Mouse (Mus musculus): ENCODE measurements around the gene Zp3.
A peak's percentile ranks its signal among the peaks of the same experiment; 100 is the strongest.

Gene Zp3

DNA sequence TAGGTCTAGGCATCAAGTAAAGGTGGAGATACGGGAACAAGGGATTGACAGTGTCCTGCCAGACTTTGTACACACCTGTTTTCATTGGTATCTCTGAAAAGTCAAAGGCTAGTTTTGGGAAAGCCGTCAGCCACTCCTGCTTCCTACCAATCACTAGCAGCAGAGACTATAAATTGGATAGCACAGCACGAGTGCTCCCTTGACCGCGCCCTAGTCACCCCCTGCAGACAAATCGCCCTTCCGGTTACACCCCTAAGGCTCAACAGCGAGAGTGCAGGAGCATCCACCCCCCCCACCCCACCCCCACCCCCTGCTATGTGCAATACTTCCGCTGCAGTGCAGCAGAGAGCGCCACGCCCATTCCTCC, 17.8 kb upstream of the Zp3 start:
- DNase-seq (ENCODE audit: low spot score in 2 of 2): no peak

DNA sequence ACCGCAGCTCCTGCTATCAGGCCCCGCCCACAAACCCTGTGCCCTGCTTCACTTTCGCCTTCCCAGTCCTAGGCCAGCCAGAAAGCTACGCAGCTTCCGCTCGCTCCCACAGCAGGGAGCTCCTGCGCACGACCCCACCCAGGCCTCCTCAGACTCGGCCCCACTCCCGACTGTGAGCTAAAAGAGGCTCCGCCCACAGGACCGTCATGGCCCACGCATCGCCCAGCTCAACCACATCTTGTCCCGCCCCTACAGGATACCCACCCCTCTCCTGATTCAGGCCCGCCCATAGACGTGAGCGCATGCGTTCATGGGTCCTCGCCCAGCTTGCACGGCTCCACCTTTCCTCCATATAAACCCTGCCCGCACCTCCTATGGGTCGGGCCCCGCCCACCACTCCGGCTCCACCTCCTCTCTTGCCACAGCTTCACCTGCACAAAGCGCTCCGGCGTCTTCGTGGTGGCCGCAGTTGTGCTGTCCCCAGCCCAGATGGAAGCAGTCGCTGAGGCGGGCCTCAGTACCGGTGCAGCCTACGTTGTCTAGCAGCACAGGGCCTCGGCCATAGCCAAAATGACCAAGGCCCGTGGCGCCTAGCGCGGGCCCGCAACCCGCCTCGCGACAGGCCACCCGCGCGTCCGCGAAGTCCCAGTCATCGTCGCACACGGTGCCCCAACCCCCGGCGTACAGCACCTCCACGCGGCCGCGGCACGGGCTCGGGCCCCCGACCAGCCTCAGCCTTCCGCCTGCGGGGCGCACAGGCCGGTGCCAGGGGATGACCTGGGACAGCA, 17.2 kb upstream of the Zp3 start:
- DNase-seq (ENCODE audit: low spot score in 2 of 2): peak; percentile 97 to 99

- no peak for DNase-seq (ENCODE audit: low spot score in 2 of 2)
These were observed 16.6 kb upstream of the Zp3 start for GRCm38 (mm10) chr5:135963280-135963627.

DNA sequence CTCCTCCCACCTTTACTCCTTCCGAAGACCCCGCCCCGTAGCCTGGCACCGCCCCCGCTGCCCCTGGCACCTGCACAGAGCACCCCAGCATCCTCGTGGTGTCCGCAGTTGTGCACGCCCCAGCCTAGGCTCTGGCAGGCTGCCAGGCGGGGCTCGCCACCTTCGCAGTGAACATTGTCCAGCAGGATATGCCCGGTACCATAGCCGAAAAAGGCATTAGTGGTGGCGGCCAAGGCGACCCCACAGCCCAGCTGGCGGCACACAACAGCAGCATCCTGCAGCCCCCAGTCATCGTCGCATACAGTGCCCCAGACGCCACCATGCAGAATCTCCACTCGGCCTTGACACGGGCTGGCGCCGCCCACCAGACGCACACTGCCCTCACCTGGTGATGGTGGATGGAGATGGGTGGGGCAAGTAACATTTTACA, 14.4 kb upstream of the Zp3 start:
- DNase-seq (ENCODE audit: low spot score in 2 of 2): no peak

GRCm38 (mm10) chr5:135966866-135967265, 13.0 kb upstream of the Zp3 start:
- DNase-seq (ENCODE audit: low spot score in 2 of 2): peak in 1 of 2 experiments; percentile 34

- DNase-seq (ENCODE audit: low spot score in 2 of 2): peak; percentile 48 to 75
These were observed 11.1 kb upstream of the Zp3 start for GRCm38 (mm10) chr5:135968781-135969180.

GRCm38 (mm10) chr5:135970247-135970646, 9.7 kb upstream of the Zp3 start:
- DNase-seq (ENCODE audit: low spot score in 2 of 2): no peak

DNA sequence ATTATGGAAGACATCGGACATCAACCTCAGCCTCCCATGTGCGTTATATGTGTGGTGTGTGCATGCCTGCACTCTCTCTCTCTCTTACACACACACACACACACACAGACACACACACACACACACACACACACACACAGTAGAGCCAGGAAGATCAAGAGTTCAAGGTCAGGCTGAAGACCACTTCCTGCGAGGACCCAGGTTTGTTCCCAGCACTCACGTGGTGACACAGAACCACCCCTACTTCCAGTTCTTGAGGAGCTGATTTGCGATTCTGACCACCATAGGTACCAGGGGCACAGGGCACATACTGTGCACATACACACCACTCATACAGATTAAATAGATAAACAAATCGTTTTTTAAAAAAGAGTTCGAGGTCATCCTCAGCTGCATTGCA, 8.0 kb upstream of the Zp3 start:
- DNase-seq (ENCODE audit: low spot score in 2 of 2): no peak

DNA sequence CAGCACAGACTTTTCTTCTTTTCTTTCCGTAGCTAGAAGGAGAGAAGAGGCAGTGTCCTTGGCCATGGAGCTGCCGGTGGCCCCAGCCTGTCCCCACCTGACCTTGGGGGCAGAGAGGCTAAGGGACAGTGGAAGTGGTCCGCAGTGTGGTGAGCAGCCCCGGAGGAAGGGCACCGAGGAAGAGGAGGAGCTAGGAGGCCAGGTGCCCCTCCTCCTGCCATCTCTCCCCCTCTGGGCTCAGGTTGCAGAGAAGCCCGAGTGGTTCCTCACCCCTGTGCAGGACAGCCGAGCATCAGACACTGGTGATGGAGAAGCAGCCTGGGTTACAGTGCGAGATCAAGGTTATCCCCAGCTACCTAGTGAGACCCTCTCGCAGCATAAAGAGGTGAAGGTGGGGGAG, 5.5 kb upstream of the Zp3 start, which contains the start of gene Ssc4d:
Gene Ssc4d (minus strand): TSS at position 167 of the 400 bp plus-strand sequence.
- DNase-seq (ENCODE audit: low spot score in 2 of 2): no peak

DNA sequence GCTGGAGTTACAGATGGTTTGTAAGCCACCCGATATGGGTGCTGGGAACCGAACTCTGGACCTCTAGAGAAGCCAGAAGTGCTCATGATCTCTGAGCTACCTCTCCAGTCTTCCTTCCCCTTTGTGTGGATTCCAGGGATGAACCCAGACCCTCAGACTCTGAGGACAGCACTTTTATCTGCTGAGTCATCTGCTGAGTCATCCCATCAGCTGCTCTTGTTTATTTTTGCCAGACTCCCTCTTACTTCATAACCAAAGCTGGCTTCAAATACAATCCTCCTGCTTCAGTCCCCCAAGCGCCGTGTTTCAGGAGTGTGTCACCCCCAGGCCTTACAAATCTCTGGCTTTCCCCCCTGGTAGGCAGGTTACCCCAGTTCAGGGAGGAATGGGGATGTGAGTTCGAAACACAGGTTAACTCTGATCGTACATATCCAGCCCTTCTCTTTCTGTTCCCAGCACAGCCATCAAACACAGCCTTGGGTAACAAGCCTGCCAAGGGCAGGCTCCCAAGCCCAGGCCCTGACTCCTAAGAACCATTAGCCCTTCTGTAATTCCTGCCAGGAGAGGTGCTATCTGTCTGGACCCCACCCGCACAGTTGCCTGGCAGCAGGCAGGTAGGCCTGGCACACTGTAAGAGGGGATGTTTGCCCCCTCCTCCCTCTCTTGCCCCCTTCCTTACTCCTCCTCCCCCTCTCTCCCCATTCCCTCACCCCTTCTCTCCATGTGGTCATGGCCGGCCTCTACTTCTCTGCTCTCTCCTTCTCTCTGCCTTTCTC, 3.8 kb upstream of the Zp3 start:
- DNase-seq (ENCODE audit: low spot score in 2 of 2): no peak

DNA sequence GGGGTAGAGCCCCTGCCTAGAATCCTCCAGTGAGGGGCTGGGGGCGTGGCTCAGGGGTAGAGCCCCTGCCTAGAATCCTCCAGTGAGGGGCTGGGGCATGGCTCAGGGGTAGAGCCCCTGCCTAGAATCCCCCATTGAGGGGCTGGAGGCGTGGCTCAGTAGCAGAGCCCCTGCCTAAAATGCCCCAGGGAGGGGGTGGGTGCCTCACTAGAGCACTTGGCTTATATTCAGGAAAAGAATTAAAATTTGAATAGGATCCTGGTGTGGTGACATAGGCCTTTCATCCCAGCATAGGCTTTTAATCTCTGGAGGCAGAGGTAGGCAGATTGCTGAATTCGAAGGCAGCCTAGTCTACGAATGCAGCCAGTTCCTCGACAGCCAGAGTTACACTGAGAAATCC, 518 bp upstream of the Zp3 start:
- no peak for DNase-seq (ENCODE audit: low spot score in 2 of 2)

DNA sequence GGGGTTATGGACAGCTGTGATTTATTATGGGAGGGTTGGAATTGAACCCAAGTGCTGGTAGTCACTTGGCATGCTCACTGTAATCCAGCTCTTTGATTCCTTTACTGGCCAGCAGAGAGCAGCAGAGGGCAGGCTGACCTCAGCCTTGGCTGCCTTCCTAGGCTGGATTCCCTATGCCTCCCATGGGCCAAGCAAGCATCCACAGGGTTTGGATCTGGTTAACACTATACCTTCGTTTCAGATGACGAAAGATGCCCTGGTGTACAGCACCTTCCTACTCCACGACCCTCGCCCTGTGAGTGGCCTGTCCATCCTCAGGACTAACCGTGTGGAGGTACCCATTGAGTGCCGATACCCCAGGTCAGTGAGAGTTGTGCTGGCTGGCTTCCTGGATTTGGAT, 2.5 kb downstream of the Zp3 start:
- peak in 1 of 2 experiments; percentile 28 for DNase-seq (ENCODE audit: low spot score in 2 of 2)

- no peak for DNase-seq (ENCODE audit: low spot score in 2 of 2)
These were observed 4.7 kb downstream of the Zp3 start for GRCm38 (mm10) chr5:135984546-135985044.

DNA sequence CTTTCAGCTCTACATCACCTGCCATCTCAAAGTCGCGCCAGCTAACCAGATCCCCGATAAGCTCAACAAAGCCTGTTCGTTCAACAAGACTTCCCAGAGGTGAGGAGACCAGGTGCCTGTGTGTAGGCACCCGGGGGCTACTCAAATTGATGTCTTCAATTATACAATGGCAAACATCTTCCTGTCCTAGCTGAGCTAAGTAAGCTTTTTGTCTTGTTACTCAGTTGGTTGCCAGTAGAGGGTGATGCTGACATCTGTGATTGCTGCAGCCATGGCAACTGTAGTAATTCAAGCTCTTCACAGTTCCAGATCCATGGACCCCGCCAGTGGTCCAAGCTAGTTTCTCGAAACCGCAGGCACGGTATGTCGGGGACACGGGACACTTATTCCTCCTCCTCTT, 7.3 kb downstream of the Zp3 start:
- peak in 1 of 2 experiments; percentile 31 for DNase-seq (ENCODE audit: low spot score in 2 of 2)

- DNase-seq (ENCODE audit: low spot score in 2 of 2): peak in 1 of 2 experiments; percentile 22
These were observed 10.7 kb downstream of the Zp3 start for GRCm38 (mm10) chr5:135990601-135991000.

- no peak for DNase-seq (ENCODE audit: low spot score in 2 of 2)
These were observed 13.6 kb downstream of the Zp3 start for GRCm38 (mm10) chr5:135993381-135993965.

DNA sequence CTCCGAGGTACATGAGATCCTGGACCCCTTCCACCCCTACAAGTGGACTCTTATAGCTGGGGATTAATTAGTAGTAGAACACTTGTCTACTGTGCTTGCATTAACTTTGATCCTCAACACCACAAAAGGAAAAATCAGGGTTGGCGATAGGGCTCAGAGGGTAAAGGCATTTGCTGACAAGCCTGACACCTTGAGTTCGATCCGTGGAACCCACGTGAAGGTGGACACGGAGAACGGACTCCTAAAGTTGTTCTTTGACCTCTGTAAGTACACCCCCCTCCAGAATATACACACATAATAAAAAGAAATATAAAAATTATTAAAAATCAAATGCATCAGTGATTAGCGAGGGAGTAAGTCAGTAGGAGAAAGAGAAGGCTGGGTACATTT, 14.4 kb downstream of the Zp3 start:
- no peak for DNase-seq (ENCODE audit: low spot score in 2 of 2)

DNA sequence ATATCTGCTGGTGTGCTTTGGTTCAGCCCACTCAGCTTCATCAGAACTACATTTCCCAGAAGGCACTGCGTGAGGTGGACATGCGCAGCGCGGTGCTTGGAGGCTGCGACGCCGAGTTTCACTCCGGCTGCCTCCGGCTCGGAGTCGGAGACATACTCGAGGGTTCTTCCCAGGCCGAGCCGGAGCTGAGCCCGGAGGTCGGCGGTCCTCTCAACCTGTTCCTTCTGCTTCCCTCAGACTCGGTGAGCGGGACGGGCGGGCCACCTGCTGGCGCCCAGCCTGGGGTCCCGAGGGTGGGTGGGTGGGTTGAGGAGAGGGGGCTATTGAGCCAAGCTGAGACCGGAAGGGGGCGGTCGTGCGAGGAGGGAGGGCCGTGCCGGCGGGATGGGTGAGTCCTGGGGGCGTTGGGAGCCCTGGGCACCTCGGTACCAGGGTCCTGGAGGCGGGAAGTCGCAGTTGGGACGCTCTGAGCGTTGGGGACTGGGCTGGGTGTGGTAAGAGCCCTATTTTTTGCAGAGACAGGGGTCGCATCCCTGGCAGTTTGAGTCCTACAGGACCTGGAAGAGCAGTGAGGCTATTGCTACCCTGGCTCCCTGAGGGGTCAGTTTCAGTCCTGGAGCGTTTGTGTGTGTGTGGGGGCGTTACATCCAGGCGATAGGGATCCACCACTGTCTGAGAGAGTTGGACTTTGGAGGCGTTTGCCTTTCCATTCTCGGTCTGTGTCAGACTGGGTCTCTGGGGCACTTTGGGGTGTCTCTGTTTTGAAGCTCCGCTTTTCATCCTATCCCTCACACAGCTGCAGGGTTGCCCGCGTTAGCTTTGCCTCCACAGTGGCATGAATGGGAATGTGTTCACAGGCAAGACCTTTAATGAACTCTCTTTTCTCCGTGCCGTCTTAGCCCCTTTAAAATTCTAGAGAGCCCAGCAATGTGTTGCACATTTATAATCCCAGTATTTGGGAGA, 15.1 kb downstream of the Zp3 start, which contains the start of gene Dtx2:
Gene Dtx2 (plus strand): TSS at position 76 of the 963 bp plus-strand sequence.
- DNase-seq (ENCODE audit: low spot score in 2 of 2): peak; percentile 87 to 92

DNA sequence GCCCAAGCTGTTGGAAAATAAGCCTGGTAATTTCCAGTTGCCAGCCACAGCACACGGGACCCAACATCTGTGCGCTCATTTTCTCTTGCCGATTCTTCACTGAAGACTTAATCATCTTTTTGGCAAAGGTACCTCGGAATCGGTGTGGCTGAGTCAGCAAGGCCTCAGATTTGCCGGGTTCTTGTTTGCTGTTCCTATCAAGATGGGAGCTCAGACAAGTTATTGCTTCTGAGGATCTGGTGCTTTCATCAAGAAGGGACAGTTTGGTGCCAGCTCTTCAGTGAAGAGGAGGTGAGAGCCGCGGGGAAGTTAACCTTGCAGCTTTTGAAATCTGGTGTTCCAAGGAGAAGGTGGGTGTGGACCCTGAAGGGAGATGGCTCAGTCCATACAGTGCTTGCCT, 16.3 kb downstream of the Zp3 start:
- no peak for DNase-seq (ENCODE audit: low spot score in 2 of 2)

- DNase-seq (ENCODE audit: low spot score in 2 of 2): no peak
These were observed 21.3 kb downstream of the Zp3 start for GRCm38 (mm10) chr5:136001222-136001621.

DNA sequence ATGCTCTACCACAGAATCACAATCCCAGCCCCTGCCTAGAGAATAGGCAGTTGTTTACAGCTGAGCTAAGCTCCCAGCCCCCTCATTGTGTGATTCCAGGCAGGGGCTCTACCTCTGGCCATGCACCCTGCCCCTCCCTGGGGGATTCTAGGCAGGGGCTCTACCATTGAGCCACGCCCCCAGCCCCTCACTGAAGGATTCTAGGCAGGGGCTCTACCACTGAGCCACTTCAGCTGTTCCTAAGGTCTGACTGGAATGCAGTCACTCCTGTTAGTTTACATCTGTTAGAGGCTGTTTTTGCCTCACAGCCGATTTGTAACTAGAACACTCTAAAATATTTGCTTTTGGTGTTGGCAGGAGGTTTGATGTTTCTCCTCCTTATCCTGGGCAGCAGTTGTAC, 22.4 kb downstream of the Zp3 start:
- no peak for DNase-seq (ENCODE audit: low spot score in 2 of 2)

Data from thymus, postnatal 10 days (tissue).